Mouse (Mus musculus) v-Abl transformed pro-B cells (cell line): Measurements from ENCODE around the gene Zfp965.
"Not testable (repeated sequence)": the region's sequence is repeated elsewhere in the genome, so short reads cannot be mapped to it uniquely, and the experiment has no call there.

Experiments
- in situ Hi-C, 2 experiments: fragments of 400-800 bp; cut with MboI; formaldehyde crosslinking; loops; one replicate each; pipeline ENCODE4 v1.15.1; 2025; ENCODE audit not compliant: unreplicated experiment in 2 of 2

Zfp965 gene

GRCm38 (mm10) chr2:175469685-175470084, at the start of gene Zfp965:
Gene Zfp965 (plus strand): TSS chr2:175469985.
- in situ Hi-C loops = not testable (repeated sequence)

- in situ Hi-C loops = not testable (repeated sequence)
Measured at GRCm38 (mm10) chr2:175435707-175436106, 34.1 kb upstream of the Zfp965 start, which contains the start of gene Gm4724. Gene Gm4724 (minus strand): TSS chr2:175435807.
